8 mouse cellular contexts compared by ENCODE assay signal in genomic region chr3:88578498-88579424, GRCm38 (mm10). TPM values are rescaled to one million over a fixed set of nuclear protein-coding genes. Genes with fewer than 3 reads are reported as not detected.
DNase-seq lines count a peak whose midpoint lies in the region; ATAC-seq and TF ChIP-seq lines count a peak whose summit lies in the region.

No protein-coding gene starts in this region.

- H3ac ChIP-seq in C2C12 (ENCODE audit: control insufficient read depth, insufficient read length, low read depth): no peak overlapping the region

- no peak for DNase-seq in heart, embryonic 10.5 days (ENCODE audit: low spot score)
- DNase-seq in heart, adult 11 months: no peak
- DNase-seq in forebrain, embryonic 14.5 days (ENCODE audit: low spot score): no peak
- DNase-seq in layer of hippocampus, adult 9-11 months: no peak
- DNase-seq in frontal cortex, postnatal 25 days (ENCODE audit: low spot score in 2 of 2): no peak
- no peak for DNase-seq in urinary bladder, postnatal 36 days (ENCODE audit: low spot score in 2 of 2)

- H3K79me2 ChIP-seq in C2C12 (ENCODE audit: control insufficient read depth, insufficient read depth): peaks cover 40% of the 10 kb centered on the region

- peak overlapping the region; percentile 88; the same call in 1 of the 2 replicates for H3K9ac ChIP-seq in forebrain, embryonic 14.5 days (ENCODE audit: low read length)
- H3K9ac ChIP-seq in liver, embryonic 15.5 days: peak overlapping the region; percentile 90; the same call in 1 of the 2 replicates

- TF ChIP-seq CTCF in C2C12 (IDR thresholded peaks at IDR 0.05; ENCODE audit: control insufficient read depth, insufficient read depth, insufficient read length): no peak

- H3K36me3 ChIP-seq in heart, embryonic 10.5 days: peaks cover 26% of the 10 kb centered on the region
- peaks cover 18% of the 10 kb centered on the region for H3K36me3 ChIP-seq in C2C12 (ENCODE audit: control insufficient read depth, insufficient read depth)
- H3K36me3 ChIP-seq in forebrain, embryonic 14.5 days (ENCODE audit: control insufficient read depth, insufficient read depth, low read length): peaks cover 29% of the 10 kb centered on the region
- peaks cover 29% of the 10 kb centered on the region for H3K36me3 ChIP-seq in liver, embryonic 15.5 days (replicated peaks)

- H3K4me1 ChIP-seq in heart, embryonic 10.5 days: peaks cover 13% of the 10 kb centered on the region
- H3K4me1 ChIP-seq in forebrain, embryonic 14.5 days (ENCODE audit: control insufficient read depth, insufficient read depth, low read length): peaks cover 5% of the 10 kb centered on the region
- peaks cover 23% of the 10 kb centered on the region for H3K4me1 ChIP-seq in liver, embryonic 15.5 days (replicated peaks)

- ATAC-seq in forebrain, embryonic 14.5 days: peak; percentile 30
- no peak for ATAC-seq in liver, embryonic 15.5 days (ENCODE audit: insufficient read depth)

- H3K4me2 ChIP-seq in forebrain, embryonic 14.5 days (ENCODE audit: low read length): peak overlapping the region; percentile 90
- peak overlapping the region; percentile 72 for H3K4me2 ChIP-seq in liver, embryonic 15.5 days

- WGBS in heart, embryonic 10.5 days: 41% methylated on average over 8 of the region's 8 CpGs
- WGBS in forebrain, embryonic 14.5 days: 54% methylated on average over 8 of the region's 8 CpGs
- WGBS in liver, embryonic 15.5 days (ENCODE audit: insufficient replicate concordance): 37% methylated on average over 8 of the region's 8 CpGs

- H3K79me3 ChIP-seq in C2C12 (ENCODE audit: low read depth): peaks cover 20% of the 10 kb centered on the region

- H3K9me3 ChIP-seq in heart, embryonic 10.5 days: no peaks in the 10 kb centered on the region
- H3K9me3 ChIP-seq in forebrain, embryonic 14.5 days (replicated peaks; ENCODE audit: control insufficient read depth, low read length): no peaks in the 10 kb centered on the region
- H3K9me3 ChIP-seq in liver, embryonic 15.5 days (replicated peaks): no peaks in the 10 kb centered on the region

- H3K4me3 ChIP-seq in heart, embryonic 10.5 days: peak overlapping the region; percentile 81
- H3K4me3 ChIP-seq in C2C12 (ENCODE audit: insufficient read depth, poor library complexity, severe bottlenecking): peak overlapping the region; percentile 84
- H3K4me3 ChIP-seq in forebrain, embryonic 14.5 days (ENCODE audit: low read depth, low read length): peak overlapping the region; percentile 89
- H3K4me3 ChIP-seq in liver, embryonic 15.5 days (replicated peaks): peak overlapping the region; percentile 86

- no peaks in the 10 kb centered on the region for H3K27me3 ChIP-seq in heart, embryonic 10.5 days (ENCODE audit: insufficient read depth, poor library complexity, severe bottlenecking)
- no peaks in the 10 kb centered on the region for H3K27me3 ChIP-seq in C2C12 (ENCODE audit: control insufficient read depth, insufficient read depth, insufficient read length)
- no peaks in the 10 kb centered on the region for H3K27me3 ChIP-seq in forebrain, embryonic 14.5 days (replicated peaks; ENCODE audit: control insufficient read depth, insufficient read depth, low read length)
- H3K27me3 ChIP-seq in liver, embryonic 15.5 days: no peaks in the 10 kb centered on the region

- H3K27ac ChIP-seq in heart, embryonic 10.5 days: peak overlapping the region; percentile 89; the same call in 1 of the 2 replicates
- no peak overlapping the region for H3K27ac ChIP-seq in forebrain, embryonic 14.5 days (ENCODE audit: low read depth, low read length)
- no peak overlapping the region for H3K27ac ChIP-seq in liver, embryonic 15.5 days (replicated peaks)

TF ChIP-seq in C2C12, 6 proteins besides CTCF, POLR2A, EP300 and RAD21:
- no peak for TF ChIP-seq USF1 (IDR thresholded peaks at IDR 0.05; ENCODE audit: low read depth)
- no peak for TF ChIP-seq FOSL1 (IDR thresholded peaks at IDR 0.05; ENCODE audit: insufficient read depth, low read length, poor library complexity, severe bottlenecking)
- no peak for TF ChIP-seq MYOG (IDR thresholded peaks at IDR 0.05; ENCODE audit: control insufficient read depth, extremely low read depth, insufficient read length)
- no peak for TF ChIP-seq CEBPB (IDR thresholded peaks at IDR 0.05; ENCODE audit: low read depth)
- TF ChIP-seq MAX (IDR thresholded peaks at IDR 0.05): no peak
- TF ChIP-seq MYOD1 (IDR thresholded peaks at IDR 0.05; ENCODE audit: control insufficient read depth, insufficient read length, low read depth): no peak

RNA-seq across cellular contexts. Expression of gene Ssr2, which starts 3.1 kb away (rescaled TPM):
- polyA plus RNA-seq in heart, embryonic 10.5 days (2016; fragmentation: Nextera tagmentation; extraction: Ambion mirVana): 184 and 207 TPM in 2 replicates
- 351 TPM for polyA plus RNA-seq in C2C12 (2012; fragmentation: generic; extraction: Trizol)
- 135 and 155 TPM in 2 replicates for polyA plus RNA-seq in forebrain, embryonic 14.5 days (2014; fragmentation: Nextera tagmentation; extraction: Ambion mirVana)
- polyA plus RNA-seq in liver, embryonic 15.5 days (2015; fragmentation: Nextera tagmentation; extraction: Ambion mirVana): 190 and 206 TPM in 2 replicates

RNA-seq across cellular contexts. Expression of gene Ubqln4, which starts 25.2 kb away (rescaled TPM):
- polyA plus RNA-seq in heart, embryonic 10.5 days (2016; fragmentation: Nextera tagmentation; extraction: Ambion mirVana): 49.5 and 62.2 TPM in 2 replicates
- polyA plus RNA-seq in C2C12 (2012; fragmentation: generic; extraction: Trizol): 55.9 TPM
- 40.5 and 43.3 TPM in 2 replicates for polyA plus RNA-seq in forebrain, embryonic 14.5 days (2014; fragmentation: Nextera tagmentation; extraction: Ambion mirVana)
- 19.8 and 20.4 TPM in 2 replicates for polyA plus RNA-seq in liver, embryonic 15.5 days (2015; fragmentation: Nextera tagmentation; extraction: Ambion mirVana)

RNA-seq across cellular contexts. Expression of gene Lamtor2, which starts 25.9 kb away (rescaled TPM):
- 154 and 190 TPM in 2 replicates for polyA plus RNA-seq in heart, embryonic 10.5 days (2016; fragmentation: Nextera tagmentation; extraction: Ambion mirVana)
- polyA plus RNA-seq in C2C12 (2012; fragmentation: generic; extraction: Trizol): 136 TPM
- 107 and 122 TPM in 2 replicates for polyA plus RNA-seq in forebrain, embryonic 14.5 days (2014; fragmentation: Nextera tagmentation; extraction: Ambion mirVana)
- polyA plus RNA-seq in liver, embryonic 15.5 days (2015; fragmentation: Nextera tagmentation; extraction: Ambion mirVana): 104 and 112 TPM in 2 replicates

RNA-seq across cellular contexts. Expression of gene Arhgef2, which starts 27.0 kb away (rescaled TPM):
- 82.5 and 108 TPM in 2 replicates for polyA plus RNA-seq in heart, embryonic 10.5 days (2016; fragmentation: Nextera tagmentation; extraction: Ambion mirVana)
- 88.3 TPM for polyA plus RNA-seq in C2C12 (2012; fragmentation: generic; extraction: Trizol)
- polyA plus RNA-seq in forebrain, embryonic 14.5 days (2014; fragmentation: Nextera tagmentation; extraction: Ambion mirVana): 90.6 and 122 TPM in 2 replicates
- 14.4 and 15.0 TPM in 2 replicates for polyA plus RNA-seq in liver, embryonic 15.5 days (2015; fragmentation: Nextera tagmentation; extraction: Ambion mirVana)

RNA-seq across cellular contexts. Expression of gene Rab25, which starts 30.7 kb away (rescaled TPM):
- 1.1 and 1.6 TPM in 2 replicates for polyA plus RNA-seq in heart, embryonic 10.5 days (2016; fragmentation: Nextera tagmentation; extraction: Ambion mirVana)
- 0.07 TPM for polyA plus RNA-seq in C2C12 (2012; fragmentation: generic; extraction: Trizol)
- not detected in 2 replicates for polyA plus RNA-seq in forebrain, embryonic 14.5 days (2014; fragmentation: Nextera tagmentation; extraction: Ambion mirVana)
- 0.53 TPM in 1 of 2 replicates, not detected in the other for polyA plus RNA-seq in liver, embryonic 15.5 days (2015; fragmentation: Nextera tagmentation; extraction: Ambion mirVana)
